Mouse (Mus musculus): ENCODE measurements around the gene Gm21981.
A peak's percentile ranks its signal among the peaks of the same experiment; 100 is the strongest.

The Gm21981 gene

GRCm38 (mm10) chr17:47702548-47703345 is 8.5 kb upstream of the Gm21981 start:
- no peak for DNase-seq (ENCODE audit: low spot score in 2 of 2)

- no peak for DNase-seq (ENCODE audit: low spot score in 2 of 2)
Measured at GRCm38 (mm10) chr17:47701793-47702192, 7.5 kb upstream of the Gm21981 start.

GRCm38 (mm10) chr17:47699055-47699454 is 4.8 kb upstream of the Gm21981 start:
- DNase-seq (ENCODE audit: low spot score in 2 of 2): no peak

GRCm38 (mm10) chr17:47698156-47698555 is 3.9 kb upstream of the Gm21981 start:
- DNase-seq (ENCODE audit: low spot score in 2 of 2): no peak

GRCm38 (mm10) chr17:47695337-47695710 is 1.1 kb upstream of the Gm21981 start:
- no peak for DNase-seq (ENCODE audit: low spot score in 2 of 2)

GRCm38 (mm10) chr17:47694503-47695336 is 465 bp upstream of the Gm21981 start, which contains the start of gene Prickle4:
Prickle4 (minus strand) TSS chr17:47694736.
- DNase-seq (ENCODE audit: low spot score in 2 of 2): peak; percentile 91 to 99

GRCm38 (mm10) chr17:47693671-47694441 is 399 bp downstream of the Gm21981 start:
- DNase-seq (ENCODE audit: low spot score in 2 of 2): no peak

- no peak for DNase-seq (ENCODE audit: low spot score in 2 of 2)
Measured at GRCm38 (mm10) chr17:47691650-47692049, 2.6 kb downstream of the Gm21981 start.

- DNase-seq (ENCODE audit: low spot score in 2 of 2): no peak
Measured at GRCm38 (mm10) chr17:47689894-47690293, 4.4 kb downstream of the Gm21981 start.

- peak; percentile 26 to 52 for DNase-seq (ENCODE audit: low spot score in 2 of 2)
Measured at GRCm38 (mm10) chr17:47688608-47689575, 5.4 kb downstream of the Gm21981 start, which contains the start of gene Frs3. Frs3 (plus strand) TSS chr17:47689030.

- DNase-seq (ENCODE audit: low spot score in 2 of 2): no peak
Measured at GRCm38 (mm10) chr17:47688344-47688607, 6.0 kb downstream of the Gm21981 start, which contains the start of gene Tomm6. Tomm6 (minus strand) TSS chr17:47688386.

GRCm38 (mm10) chr17:47687409-47688343 is 6.6 kb downstream of the Gm21981 start:
- DNase-seq (ENCODE audit: low spot score in 2 of 2): peak; percentile 88 to 90

GRCm38 (mm10) chr17:47682836-47683235 is 11.4 kb downstream of the Gm21981 start:
- no peak for DNase-seq (ENCODE audit: low spot score in 2 of 2)

- DNase-seq (ENCODE audit: low spot score in 2 of 2): no peak
Measured at GRCm38 (mm10) chr17:47678702-47679101, 15.6 kb downstream of the Gm21981 start.

- no peak for DNase-seq (ENCODE audit: low spot score in 2 of 2)
Measured at GRCm38 (mm10) chr17:47678238-47678637, 16.0 kb downstream of the Gm21981 start.

- peak in 1 of 2 experiments; percentile 47 for DNase-seq (ENCODE audit: low spot score in 2 of 2)
Measured at GRCm38 (mm10) chr17:47676581-47676980, 17.7 kb downstream of the Gm21981 start.

GRCm38 (mm10) chr17:47672311-47673111 is 21.7 kb downstream of the Gm21981 start:
- no peak for DNase-seq (ENCODE audit: low spot score in 2 of 2)

GRCm38 (mm10) chr17:47671988-47672310 is 22.3 kb downstream of the Gm21981 start:
- no peak for DNase-seq (ENCODE audit: low spot score in 2 of 2)

- no peak for DNase-seq (ENCODE audit: low spot score in 2 of 2)
Measured at GRCm38 (mm10) chr17:47669166-47669565, 25.1 kb downstream of the Gm21981 start.
